Mouse (Mus musculus): Measurements from ENCODE around the gene Ccdc18.
"Not testable (repeated sequence)": the region's sequence is repeated elsewhere in the genome, so short reads cannot be mapped to it uniquely, and the experiment has no call there.

The Ccdc18 gene

DNA sequence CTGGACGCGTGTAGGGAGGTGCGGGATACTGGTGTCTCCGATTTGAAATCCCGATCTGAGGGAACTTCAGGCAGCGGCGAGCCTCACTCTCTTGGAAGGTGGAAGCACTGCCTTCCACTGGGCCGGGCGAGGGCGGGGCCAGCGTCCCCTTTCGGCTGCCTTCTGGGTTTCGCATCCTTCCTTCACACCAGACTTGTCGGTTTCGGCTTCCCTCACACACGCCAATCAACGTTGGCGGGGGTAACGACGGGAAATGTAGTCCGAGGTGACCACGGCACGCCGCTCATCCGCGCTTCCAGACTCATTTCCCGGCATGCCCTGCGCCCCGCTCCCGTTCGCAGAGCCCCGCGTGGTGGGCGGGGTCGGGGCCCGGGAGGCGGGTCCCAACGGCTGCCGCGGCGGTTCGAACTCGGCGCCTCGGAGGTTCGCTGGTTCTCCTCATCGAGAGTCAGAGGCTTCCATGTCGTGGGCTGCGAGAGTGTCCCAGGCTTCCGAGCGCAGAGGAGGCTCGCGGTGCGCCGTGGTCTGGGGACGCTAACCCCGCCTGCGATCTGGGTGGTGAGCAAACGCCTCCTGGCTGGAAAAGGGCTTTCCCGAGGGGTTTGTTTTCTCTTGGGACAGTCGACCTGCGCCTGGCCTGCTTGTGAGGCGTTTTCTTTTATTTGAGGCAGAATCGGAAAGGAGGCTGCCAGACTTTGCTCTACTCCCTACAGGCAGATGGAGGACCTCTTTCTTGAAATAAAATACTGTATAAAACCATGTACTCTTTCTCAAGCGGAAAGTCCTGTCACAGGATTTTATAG is at the start of gene Ccdc18, which contains the start of gene Tmed5:
Ccdc18 (plus strand) TSS at position 435 of the 803 bp plus-strand sequence.
Tmed5 (minus strand) TSS at position 180 of the 803 bp plus-strand sequence.
- DNase-seq = peak; percentile 98

DNA sequence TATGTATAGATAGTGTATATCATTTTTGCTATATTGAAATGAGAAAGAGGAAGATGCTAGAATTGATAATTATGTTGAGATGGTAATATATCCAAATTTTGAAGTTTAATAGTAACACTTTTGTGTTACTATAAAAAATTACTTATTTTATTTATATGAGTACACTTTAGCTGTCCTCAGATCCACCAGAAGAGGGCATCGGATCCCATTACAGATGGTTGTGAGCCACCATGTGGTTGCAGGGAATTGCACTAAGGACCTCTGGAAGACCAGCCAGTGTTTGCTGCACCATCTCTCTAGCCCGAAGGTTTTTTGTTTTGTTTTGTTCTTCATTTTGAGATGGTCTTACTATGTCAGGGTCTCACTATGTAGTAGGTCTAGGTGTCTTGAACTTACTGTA is 47.2 kb upstream of the Ccdc18 start:
- no peak for DNase-seq

- not testable (repeated sequence) for DNase-seq
Observed at GRCm38 (mm10) chr5:108092731-108093130, 39.9 kb upstream of the Ccdc18 start.

DNA sequence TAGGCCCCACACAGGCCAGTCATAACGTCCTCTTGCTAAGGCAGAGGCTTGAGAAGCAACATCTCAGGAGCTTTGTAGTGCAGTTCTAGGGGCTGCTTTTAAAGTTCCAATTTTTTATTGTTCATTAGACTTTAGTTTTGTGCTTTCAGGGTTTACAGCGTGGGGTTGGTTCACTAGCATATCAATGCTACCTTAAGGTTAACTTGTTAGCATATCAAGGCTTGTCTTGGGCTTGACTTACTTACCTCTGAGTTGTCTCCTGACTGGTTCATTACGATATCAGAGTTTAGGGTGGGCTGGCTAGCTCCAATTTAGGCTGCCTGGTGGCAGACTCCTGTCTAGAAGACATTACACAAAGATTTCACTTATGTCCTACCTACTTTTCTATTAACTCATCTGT is 35.0 kb upstream of the Ccdc18 start:
- DNase-seq = no peak

- no peak for DNase-seq
Observed at GRCm38 (mm10) chr5:108100196-108100595, 32.5 kb upstream of the Ccdc18 start.

GRCm38 (mm10) chr5:108104306-108104705 is 28.4 kb upstream of the Ccdc18 start:
- DNase-seq = no peak

- no peak for DNase-seq
Observed at GRCm38 (mm10) chr5:108109346-108109745, 23.3 kb upstream of the Ccdc18 start.

- DNase-seq = no peak
Observed at GRCm38 (mm10) chr5:108117693-108118092, 15.0 kb upstream of the Ccdc18 start.

DNA sequence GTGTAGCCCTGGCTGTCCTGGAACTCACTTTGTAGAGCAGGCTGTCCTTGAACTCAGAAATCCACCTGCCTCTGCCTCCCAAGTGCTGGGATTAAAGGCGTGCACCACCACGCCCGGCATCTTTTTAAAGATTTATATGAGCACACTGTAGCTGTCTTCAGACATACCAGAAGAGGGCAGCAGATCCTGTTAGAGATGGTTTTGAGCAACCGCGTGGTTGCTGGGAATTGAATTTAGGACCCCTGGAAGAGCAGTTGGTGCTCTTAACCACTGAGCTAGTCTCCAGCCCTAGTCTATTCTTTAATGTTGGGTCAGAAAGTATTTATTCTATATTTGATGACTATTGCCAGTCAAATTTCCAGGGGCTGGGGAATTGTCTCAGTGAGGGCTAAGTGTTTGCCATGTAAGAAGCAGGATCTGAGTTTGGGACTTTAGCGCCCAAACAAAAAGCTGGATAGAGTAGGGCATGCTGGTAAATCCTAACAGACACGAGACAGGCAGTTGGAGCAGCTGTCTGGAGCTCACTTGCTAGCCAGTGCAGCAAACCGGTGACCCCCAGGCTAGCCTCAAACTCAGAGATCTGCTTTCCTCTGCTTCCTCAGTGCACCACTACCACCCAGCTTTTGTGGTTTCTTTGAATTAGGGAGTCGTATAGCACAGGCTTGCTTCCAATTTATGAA is 12.3 kb upstream of the Ccdc18 start:
- DNase-seq = no peak

DNA sequence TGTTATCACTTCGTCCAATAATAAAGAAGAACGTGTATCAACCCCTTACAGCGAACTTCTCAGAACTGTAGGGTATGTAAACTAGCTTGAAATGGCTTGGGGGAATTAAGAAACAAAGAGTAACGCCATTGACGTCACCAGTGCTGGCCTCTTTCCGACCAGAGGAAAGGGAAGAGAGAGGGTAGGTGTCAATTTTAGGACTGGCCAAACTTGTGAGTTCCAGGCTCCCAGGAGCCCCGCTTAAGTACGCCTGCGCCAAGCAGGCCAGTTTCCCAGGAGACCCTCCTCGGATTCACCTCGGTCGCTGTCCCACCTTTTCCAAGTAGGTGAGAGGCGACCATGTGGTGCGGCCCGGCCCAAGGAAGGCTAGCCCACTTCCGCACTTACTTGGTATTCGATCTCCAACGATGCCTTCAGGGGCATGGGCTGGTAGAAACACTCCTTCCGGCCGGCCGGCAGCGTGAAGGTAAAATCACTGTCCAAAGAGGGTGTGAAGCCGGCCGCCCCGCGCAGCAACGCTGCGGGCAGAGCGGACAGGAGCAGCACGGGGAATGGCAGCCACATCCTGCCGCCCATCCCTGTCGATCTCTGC is 730 bp upstream of the Ccdc18 start:
- peak; percentile 66 to 68 for DNase-seq

DNA sequence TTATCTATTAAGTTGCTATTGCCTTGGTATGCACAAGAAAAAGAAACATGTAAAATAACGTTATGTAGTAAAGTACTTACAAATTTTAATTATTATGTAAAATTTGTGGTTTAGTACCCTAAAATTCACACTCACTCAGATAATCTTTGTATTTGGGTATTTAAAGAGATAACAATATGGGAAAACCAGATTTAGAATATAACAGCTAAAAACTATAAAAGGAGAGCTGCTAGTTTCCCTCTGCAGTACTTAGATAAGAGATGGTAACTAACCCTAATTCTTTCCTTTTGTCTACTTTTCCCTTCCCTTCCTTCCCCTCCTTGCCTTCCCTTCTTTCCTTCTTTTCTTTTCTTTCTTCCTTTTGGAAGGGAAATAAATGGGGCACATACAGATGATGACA is 19.9 kb downstream of the Ccdc18 start:
- DNase-seq = no peak

DNA sequence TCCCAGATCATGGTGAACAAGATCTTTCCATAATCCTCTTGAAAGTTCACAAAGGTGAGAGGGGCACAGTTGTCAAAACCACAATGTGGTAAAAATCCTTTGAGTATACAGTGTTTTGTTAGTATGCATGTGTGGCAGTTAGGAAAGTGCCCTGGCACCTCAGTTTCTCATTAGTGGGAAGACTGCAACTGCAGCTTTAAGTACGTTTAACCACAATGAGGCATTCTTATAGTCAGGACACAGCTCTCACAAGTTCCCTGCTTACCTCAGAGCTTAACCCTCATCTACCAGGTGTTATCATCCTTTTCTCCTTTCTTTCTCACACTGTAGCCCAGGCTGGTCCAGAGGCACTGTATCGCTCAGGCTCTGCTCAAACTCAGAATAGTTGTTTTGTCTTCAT is 28.1 kb downstream of the Ccdc18 start:
- DNase-seq = no peak

DNA sequence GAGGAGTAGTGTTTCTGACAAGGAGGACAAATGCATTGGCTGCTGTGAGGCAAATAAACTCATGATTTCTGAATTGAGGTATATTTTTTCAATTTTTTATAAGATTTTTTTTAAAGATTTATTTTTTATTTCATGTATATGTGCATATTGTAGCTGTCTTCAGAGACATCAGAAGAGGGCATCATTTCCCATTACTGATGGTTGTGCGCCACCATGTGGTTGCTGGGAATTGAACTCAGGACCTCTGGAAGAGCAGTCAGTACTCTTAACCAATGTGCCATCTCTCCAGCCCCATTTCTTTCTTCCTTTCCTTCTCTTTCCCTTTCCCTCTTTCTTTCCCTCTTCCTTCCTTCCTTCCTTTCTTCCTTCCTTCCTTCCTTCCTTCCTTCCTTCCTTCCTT is 31.0 kb downstream of the Ccdc18 start:
- DNase-seq = peak; percentile 19 to 29

DNA sequence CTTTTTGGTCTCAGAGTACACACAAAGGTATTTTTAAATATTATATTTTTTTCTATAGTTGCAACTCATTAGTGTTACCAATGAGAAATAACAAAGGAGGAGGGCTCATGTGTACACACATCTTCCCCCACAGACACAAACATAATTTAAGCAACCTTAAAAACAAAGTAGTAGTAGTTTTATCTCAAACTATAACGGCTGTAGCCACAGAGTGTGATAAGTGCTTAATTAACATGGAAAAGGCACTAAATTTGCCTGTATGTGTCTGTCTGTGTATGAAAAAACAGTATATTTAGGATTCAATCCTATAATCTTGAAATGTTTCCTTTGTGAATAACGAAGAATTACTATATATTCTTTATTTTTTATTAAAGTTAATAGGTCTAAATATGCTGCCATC is 51.4 kb downstream of the Ccdc18 start:
- DNase-seq = no peak

DNA sequence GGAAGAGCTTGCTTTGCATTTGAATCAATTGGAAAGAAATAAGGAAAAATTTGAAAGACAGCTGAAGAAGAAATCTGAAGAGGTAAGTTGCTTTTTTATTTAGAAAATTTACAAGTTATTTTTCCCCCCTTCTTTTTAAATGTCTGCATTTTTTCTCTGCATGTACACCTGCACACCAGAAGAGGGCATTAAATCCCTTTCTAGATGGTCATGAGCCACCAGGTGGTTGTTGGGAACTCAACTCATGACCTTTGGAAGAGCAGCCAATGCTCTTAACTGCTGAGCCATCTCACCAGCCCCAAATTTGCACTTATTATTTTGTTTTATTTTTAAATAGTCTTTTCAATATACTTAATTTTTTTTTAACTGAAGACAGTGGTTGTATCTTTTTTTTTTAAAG is 56.3 kb downstream of the Ccdc18 start:
- no peak for DNase-seq

GRCm38 (mm10) chr5:108206008-108206407 is 73.3 kb downstream of the Ccdc18 start:
- DNase-seq = no peak

DNA sequence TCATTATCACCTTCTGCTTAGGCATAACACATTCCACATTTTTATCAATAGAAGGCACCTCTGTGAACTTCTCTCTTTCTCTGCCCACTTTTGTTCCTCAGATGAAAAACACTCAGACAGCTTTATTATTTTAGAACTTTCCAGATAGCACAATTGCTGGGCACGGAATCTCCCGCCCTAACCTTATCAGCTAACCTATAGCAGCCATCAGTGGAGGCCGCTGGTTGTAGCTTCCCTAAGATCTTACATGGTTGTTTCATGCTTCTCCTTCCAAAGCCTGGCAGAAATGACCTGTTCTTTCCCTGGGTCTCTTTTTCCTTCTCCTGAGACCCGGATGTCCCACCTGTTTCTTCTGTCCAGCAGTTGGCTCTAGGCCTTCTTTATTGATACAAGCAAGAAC is 78.8 kb downstream of the Ccdc18 start:
- DNase-seq = no peak

GRCm38 (mm10) chr5:108214928-108215327 is 82.3 kb downstream of the Ccdc18 start:
- no peak for DNase-seq

DNA sequence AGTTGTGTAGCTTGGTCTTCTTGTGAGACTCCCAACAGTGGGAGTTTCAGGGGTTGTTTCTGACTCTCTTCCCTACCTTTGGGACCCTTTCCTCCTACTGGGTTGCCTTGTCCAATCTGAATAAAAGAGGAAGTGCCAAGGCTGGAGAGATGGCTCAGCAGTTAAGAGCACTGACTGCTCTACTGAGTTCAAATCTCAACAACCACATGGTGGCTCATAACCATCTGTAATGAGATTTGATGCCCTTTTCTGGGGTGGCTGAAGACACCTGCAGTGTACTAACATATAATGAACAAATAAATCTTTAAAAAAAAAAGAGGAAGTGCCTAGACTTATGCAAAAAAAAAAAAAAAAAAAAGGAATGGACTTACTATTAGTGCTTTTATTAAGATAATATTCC is 91.4 kb downstream of the Ccdc18 start:
- no peak for DNase-seq

DNA sequence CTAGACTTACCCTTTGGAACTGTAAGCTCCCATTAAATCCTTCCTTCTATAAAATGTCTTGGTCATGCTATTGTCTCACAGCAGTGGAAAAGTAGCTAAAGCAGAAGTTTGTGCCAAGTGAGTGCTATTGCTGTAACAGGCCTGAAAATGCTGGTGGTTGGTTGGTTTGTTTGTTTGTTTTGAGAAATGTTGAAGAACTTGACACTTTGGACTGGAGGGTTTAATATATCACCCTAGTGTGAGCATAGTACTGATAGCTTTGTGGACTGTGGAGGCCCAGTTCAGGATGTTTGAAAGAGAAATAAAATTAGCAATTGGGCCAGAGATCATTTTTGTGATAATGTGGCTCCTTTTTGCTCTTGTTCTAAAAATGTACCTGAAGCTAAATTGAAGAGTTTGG is 93.5 kb downstream of the Ccdc18 start:
- no peak for DNase-seq

- DNase-seq = no peak
Observed at GRCm38 (mm10) chr5:108246314-108246765, 113.7 kb downstream of the Ccdc18 start.

DNA sequence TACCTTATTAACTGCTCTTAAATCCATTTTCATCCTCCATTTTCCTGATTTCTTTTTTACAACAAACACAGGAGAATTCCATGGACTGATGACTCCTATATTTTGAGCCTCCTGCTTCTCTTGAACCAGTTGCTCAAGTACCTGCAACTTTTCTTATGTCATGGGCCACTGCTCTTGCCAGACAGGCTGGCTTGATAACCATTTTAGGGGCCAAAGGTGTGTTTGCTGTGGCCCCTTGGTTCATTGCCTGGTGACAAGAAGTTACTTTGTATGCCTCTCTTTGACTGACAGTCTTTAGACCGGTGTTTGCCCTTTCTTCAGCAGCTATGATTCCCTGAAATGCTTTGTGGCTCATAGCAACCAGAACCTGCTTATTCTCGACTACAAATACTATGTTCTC is 117.4 kb downstream of the Ccdc18 start:
- DNase-seq = no peak

- no peak for DNase-seq
Observed at GRCm38 (mm10) chr5:108255259-108255658, 122.6 kb downstream of the Ccdc18 start.

- no peak for DNase-seq
Observed at GRCm38 (mm10) chr5:108262722-108263121, 130.0 kb downstream of the Ccdc18 start.

Data from lung, adult 18-20 months (tissue).